Mouse (Mus musculus) small intestine, adult 2 months (tissue): ENCODE data around the gene Schip1.

Source experiments
- CTCF ChIP-seq: fragments of 200-500 bp; IDR thresholded peaks from 2 replicates; pipeline ENCODE4 v1.5.1; 2012; ENCODE audit warnings: low read depth, mild to moderate bottlenecking, control low read depth, inconsistent platforms, low read length, moderate library complexity, mixed read lengths; ENCODE audit not compliant: insufficient replicate concordance, insufficient read length; ENCODE audit errors: extremely low read depth
- POLR2A ChIP-seq: fragments of 200-500 bp; IDR thresholded peaks from 2 replicates; pipeline ENCODE4 v1.6.1; 2012; ENCODE audit warnings: low read depth, mild to moderate bottlenecking, control low read depth, inconsistent platforms, low read length, moderate library complexity

- TF ChIP-seq POLR2A (no peak), CTCF (no peak)
Measured at GRCm38 (mm10) chr3:68514717-68515116, 450.1 kb downstream of the Schip1 start.
